Mouse (Mus musculus): ENCODE measurements around the gene Bscl2.

- no peak for TF ChIP-seq POLR2A (IDR thresholded peaks at IDR 0.05; ENCODE audit: borderline replicate concordance, low read depth, low read length)
- TF ChIP-seq CTCF (IDR thresholded peaks at IDR 0.05; ENCODE audit: low read depth, low read length), result no peak
These were observed 7.6 kb upstream of the Bscl2 start, which contains the start of gene AC129217.1 for GRCm38 (mm10) chr19:8829660-8830059.
